Mouse (Mus musculus) small intestine, adult 2 months (tissue): ENCODE data around the gene Trim67.

Experiments
- CTCF ChIP-seq: fragments of 200-500 bp; IDR thresholded peaks from 2 replicates; pipeline ENCODE4 v1.5.1; 2012; ENCODE audit warnings: low read depth, mild to moderate bottlenecking, control low read depth, inconsistent platforms, low read length, moderate library complexity, mixed read lengths; ENCODE audit not compliant: insufficient replicate concordance, insufficient read length; ENCODE audit errors: extremely low read depth
- POLR2A ChIP-seq: fragments of 200-500 bp; IDR thresholded peaks from 2 replicates; pipeline ENCODE4 v1.6.1; 2012; ENCODE audit warnings: low read depth, mild to moderate bottlenecking, control low read depth, inconsistent platforms, low read length, moderate library complexity

- TF ChIP-seq POLR2A (no peak), CTCF (no peak)
Observed at GRCm38 (mm10) chr8:124878141-124878540, 85.2 kb downstream of the Trim67 start.
